Mouse (Mus musculus) midbrain, embryonic 10.5 days (tissue): Measurements from ENCODE around the gene Gm45618. TPM values are rescaled to one million over a fixed set of nuclear protein-coding genes. Genes with fewer than 3 reads are reported as not detected.
"Not testable (repeated sequence)": the region's sequence is repeated elsewhere in the genome, so short reads cannot be mapped to it uniquely, and the experiment has no call there.

ENCODE experiments used
- DNase-seq: peaks from one replicate; pipeline ENCODE4 v3.0.0-alpha.2; 2017; ENCODE audit warnings: low spot score
- H3K27ac ChIP-seq: fragments of 300-500 bp; sonication (generic); replicated peaks from 2 replicates; pipeline ENCODE4 v1.5.1; 2016; ENCODE audit warnings: mild to moderate bottlenecking
- H3K27me3 ChIP-seq: fragments of 300-500 bp; sonication (generic); 2 replicates; pipeline ENCODE4 v1.6.1; 2016; ENCODE audit warnings: low read depth, mild to moderate bottlenecking; ENCODE audit not compliant: poor library complexity, severe bottlenecking
- H3K36me3 ChIP-seq: fragments of 300-500 bp; sonication (generic); 2 replicates; pipeline ENCODE4 v1.6.1; 2016; ENCODE audit warnings: mild to moderate bottlenecking, moderate library complexity
- H3K4me1 ChIP-seq: fragments of 300-500 bp; sonication (generic); 2 replicates; pipeline ENCODE4 v1.6.1; 2016
- H3K4me3 ChIP-seq: fragments of 300-500 bp; sonication (generic); 2 replicates; pipeline ENCODE4 v1.5.1; 2016; ENCODE audit warnings: mild to moderate bottlenecking, moderate library complexity
- H3K9me3 ChIP-seq: fragments of 300-500 bp; sonication (generic); replicated peaks from 2 replicates; pipeline ENCODE4 v1.6.1; 2016; ENCODE audit warnings: mild to moderate bottlenecking
- WGBS: fragments of 180-500 bp; shearing (Covaris S2); methylation state at CpG from one replicate; pipeline ENCODE4 v1.1.7; 2016; 5-methylcytosine and 5-hydroxymethylcytosine counted together
- polyA plus RNA-seq: library from polyadenylated mRNA; unstranded; fragments of >200 nt; fragmentation: Nextera tagmentation; extraction: Ambion mirVana; gene quantifications from 2 replicates; pipeline ENCODE4 v1.2.1, GENCODE M21; 2016

Gene Gm45618
- polyA plus RNA-seq, 1 experiment from 2014 or later = not detected

GRCm38 (mm10) chr7:142135934-142136333, 15.4 kb upstream of the Gm45618 start, which contains the start of gene Gm39115:
Gene Gm39115, minus strand, starts transcription at chr7:142136034.
- not testable (repeated sequence) for H3K27ac ChIP-seq, H3K4me3 ChIP-seq, H3K4me1 ChIP-seq, H3K9me3 ChIP-seq, DNase-seq, H3K27me3 ChIP-seq, H3K36me3 ChIP-seq
- 54% methylated on average over 2 of the region's 2 CpGs for WGBS

DNA sequence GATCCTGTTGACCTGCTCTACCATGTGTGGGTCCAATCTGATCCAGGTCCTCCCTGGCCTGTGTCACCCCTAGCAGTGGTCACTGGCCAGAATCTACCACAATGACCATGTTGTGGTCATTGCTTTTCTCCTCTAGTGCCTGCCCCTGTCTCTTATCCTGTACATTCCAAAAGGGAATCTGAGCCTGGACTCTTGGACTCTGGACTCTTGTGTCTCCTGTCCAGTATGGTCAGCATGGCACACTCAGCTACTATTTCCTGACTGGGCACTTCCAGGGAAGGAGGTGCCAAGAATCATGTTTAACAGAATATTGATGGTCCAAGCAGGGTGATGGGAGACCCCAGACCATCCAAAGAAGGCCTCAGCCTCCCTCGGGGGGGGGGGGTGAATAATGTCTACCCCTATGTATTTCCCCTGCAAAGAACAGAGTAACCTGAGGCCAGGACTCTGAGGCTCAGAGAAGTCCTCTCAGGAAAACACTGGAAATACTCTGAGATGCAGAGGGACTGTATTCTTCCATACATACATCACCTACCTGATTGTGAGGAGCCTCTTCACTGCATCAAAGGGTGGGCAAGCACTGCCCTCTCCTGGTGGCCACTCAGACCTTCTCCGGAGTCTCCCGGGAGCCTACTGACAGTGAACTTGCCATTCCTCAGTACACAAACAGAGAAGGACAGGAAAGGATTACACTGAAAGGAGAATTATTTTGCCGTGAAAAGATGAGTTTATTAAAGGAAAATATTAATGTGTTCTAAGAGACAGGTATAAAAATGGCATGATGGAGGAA, 13.9 kb upstream of the Gm45618 start:
- no peaks in the 10 kb centered on the region for H3K27me3 ChIP-seq
- no peaks in the 10 kb centered on the region for H3K9me3 ChIP-seq
- no peaks in the 10 kb centered on the region for H3K36me3 ChIP-seq
- no peak overlapping the region for H3K4me3 ChIP-seq
- no peak for DNase-seq
- H3K4me1 ChIP-seq = no peaks in the 10 kb centered on the region
- WGBS = 65% methylated on average over 4 of the region's 4 CpGs
- H3K27ac ChIP-seq = no peak overlapping the region

DNA sequence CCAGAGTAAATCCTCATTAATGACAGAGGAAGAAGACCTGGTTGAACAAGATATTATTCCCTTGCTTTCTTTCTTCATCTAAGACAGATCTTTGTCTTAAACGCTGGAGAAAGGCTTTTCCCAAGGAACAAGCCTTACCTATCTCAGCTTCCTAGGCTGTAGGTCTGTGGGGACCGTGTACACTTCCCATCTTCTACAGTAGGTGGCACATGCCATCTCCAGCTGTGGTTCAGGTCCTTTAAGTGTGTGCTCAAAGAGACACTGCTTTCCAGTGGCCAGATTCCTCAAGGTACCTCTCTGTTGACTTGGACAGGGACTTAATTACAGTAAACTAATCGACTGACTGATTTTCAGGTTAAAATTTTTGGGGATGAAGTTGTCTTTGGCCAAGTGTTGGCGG, 8.3 kb upstream of the Gm45618 start:
- no peaks in the 10 kb centered on the region for H3K27me3 ChIP-seq

GRCm38 (mm10) chr7:142119632-142120031, 897 bp downstream of the Gm45618 start:
- Histone ChIP-seq H3K4me1 (no peaks in the 10 kb centered on the region), H3K9me3 (no peaks in the 10 kb centered on the region), H3K4me3 (no peak overlapping the region), H3K36me3 (no peaks in the 10 kb centered on the region), H3K27ac (no peak overlapping the region), H3K27me3 (no peaks in the 10 kb centered on the region)
- peak; percentile 15 for DNase-seq
- WGBS = 30% methylated on average over 5 of the region's 5 CpGs

More for the DNA sequence above, 8.3 kb upstream of the Gm45618 start:
- Histone ChIP-seq H3K27ac (no peak overlapping the region), H3K9me3 (no peaks in the 10 kb centered on the region), H3K4me1 (no peaks in the 10 kb centered on the region), H3K4me3 (no peak overlapping the region), H3K36me3 (no peaks in the 10 kb centered on the region)
- WGBS = 62% methylated on average over 4 of the region's 4 CpGs
- DNase-seq = no peak

DNA sequence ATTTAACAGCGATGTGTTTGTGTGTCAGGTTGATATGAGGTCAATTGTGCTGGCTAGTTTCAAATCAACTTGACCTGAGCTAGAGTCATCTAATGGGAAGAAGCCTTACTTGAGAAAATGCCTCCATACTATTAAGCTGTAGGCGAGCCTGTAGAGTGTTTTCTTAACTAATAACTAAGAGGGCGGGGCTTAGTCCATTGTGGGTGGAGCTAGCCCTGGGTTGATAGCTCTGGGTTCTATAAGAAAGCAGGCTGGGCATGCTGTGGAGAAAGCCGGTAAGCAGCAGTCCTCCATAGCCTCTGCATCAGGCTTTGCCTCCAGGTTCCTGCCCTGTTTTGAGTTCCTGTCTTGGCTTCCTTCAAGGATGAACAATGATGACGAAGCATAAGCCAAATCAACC, 15.8 kb downstream of the Gm45618 start:
- H3K27me3 ChIP-seq = no peaks in the 10 kb centered on the region
- H3K27ac ChIP-seq = no peak overlapping the region
- H3K36me3 ChIP-seq = no peaks in the 10 kb centered on the region
- 62% methylated on average over 5 of the region's 5 CpGs for WGBS
- H3K4me3 ChIP-seq = no peak overlapping the region
- H3K9me3 ChIP-seq = no peaks in the 10 kb centered on the region
- DNase-seq = no peak
- H3K4me1 ChIP-seq = peaks cover 10% of the 10 kb centered on the region; the same call in 1 of the 2 replicates

DNA sequence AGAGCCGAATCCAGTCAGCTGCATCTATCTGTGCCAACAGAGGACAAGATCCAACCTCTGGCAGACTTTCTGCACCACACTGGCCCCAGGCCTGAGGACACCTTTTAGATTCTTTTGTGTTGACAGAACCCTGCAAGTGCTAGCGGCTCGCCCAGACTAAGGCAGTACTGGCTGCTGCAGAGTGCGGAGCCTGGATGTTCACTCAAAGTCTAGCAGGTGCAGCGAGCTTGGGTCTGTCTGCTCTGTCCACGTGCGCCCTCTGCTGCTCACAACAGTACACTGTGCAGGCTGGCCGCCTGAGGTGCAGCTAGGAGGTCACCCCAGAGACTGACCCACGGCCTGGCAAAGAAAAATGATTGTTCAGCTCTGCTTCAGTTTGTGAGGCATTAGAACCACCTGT, 22.8 kb downstream of the Gm45618 start:
- Histone ChIP-seq H3K9me3 (no peaks in the 10 kb centered on the region), H3K4me1 (peaks cover 33% of the 10 kb centered on the region), H3K27ac (no peak overlapping the region), H3K27me3 (peaks cover 56% of the 10 kb centered on the region), H3K4me3 (no peak overlapping the region), H3K36me3 (no peaks in the 10 kb centered on the region)
- 12% methylated on average over 9 of the region's 9 CpGs for WGBS
- DNase-seq = peak; percentile 85

DNA sequence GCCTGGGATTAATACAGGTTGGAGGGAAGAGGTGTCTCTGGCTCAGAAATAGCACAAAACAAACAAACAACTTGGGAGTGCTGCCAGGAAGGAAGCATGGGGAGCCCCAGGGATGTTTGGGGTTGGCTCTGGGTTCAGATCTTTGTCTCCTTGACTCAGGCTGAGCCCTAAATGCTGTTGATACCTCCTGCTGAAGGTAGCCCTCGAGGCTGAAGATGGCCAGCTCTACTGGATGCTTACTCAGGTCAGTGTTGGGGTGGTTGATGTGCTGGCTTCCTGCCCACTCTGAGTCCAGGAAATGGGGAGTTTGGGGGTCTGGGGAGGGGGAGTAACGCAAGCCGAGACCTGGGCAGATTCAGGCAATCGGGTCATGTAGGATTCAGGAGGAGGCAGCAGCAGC, 23.8 kb downstream of the Gm45618 start:
- no peak for DNase-seq
- H3K4me1 ChIP-seq = peaks cover 44% of the 10 kb centered on the region
- no peak overlapping the region for H3K4me3 ChIP-seq
- no peaks in the 10 kb centered on the region for H3K36me3 ChIP-seq
- no peak overlapping the region for H3K27ac ChIP-seq
- WGBS = 72% methylated on average over 4 of the region's 4 CpGs
- no peaks in the 10 kb centered on the region for H3K9me3 ChIP-seq
- H3K27me3 ChIP-seq = peaks cover 67% of the 10 kb centered on the region

GRCm38 (mm10) chr7:142095183-142095931, 25.2 kb downstream of the Gm45618 start, which contains the start of gene Dusp8:
Gene Dusp8, minus strand, starts transcription at chr7:142095843.
- DNase-seq = peak; percentile 92
- Histone ChIP-seq H3K9me3 (no peaks in the 10 kb centered on the region), H3K36me3 (no peaks in the 10 kb centered on the region), H3K4me1 (peaks cover 57% of the 10 kb centered on the region), H3K27ac (peak within 1 kb of the TSS; percentile 89), H3K4me3 (peak within 1 kb of the TSS; percentile 88), H3K27me3 (peaks cover 80% of the 10 kb centered on the region)
- under 1% methylated on average over 63 of the region's 63 CpGs for WGBS

GRCm38 (mm10) chr7:142094301-142095143, 26.0 kb downstream of the Gm45618 start:
- Histone ChIP-seq H3K4me1 (peaks cover 65% of the 10 kb centered on the region), H3K9me3 (no peaks in the 10 kb centered on the region), H3K4me3 (peak overlapping the region; percentile 88), H3K27ac (peak overlapping the region; percentile 89), H3K36me3 (no peaks in the 10 kb centered on the region), H3K27me3 (peaks cover 89% of the 10 kb centered on the region)
- DNase-seq = peak; percentile 55
- 1% methylated on average over 80 of the region's 89 CpGs for WGBS

- H3K9me3 ChIP-seq = no peaks in the 10 kb centered on the region
- DNase-seq = no peak
- WGBS = 28% methylated on average over 6 of the region's 6 CpGs
- H3K36me3 ChIP-seq = no peaks in the 10 kb centered on the region
- peaks cover 91% of the 10 kb centered on the region for H3K27me3 ChIP-seq
- H3K4me1 ChIP-seq = peaks cover 73% of the 10 kb centered on the region
- H3K4me3 ChIP-seq = peak overlapping the region; percentile 88
- H3K27ac ChIP-seq = peak overlapping the region; percentile 89
Observed at GRCm38 (mm10) chr7:142093696-142094240, 26.8 kb downstream of the Gm45618 start.

DNA sequence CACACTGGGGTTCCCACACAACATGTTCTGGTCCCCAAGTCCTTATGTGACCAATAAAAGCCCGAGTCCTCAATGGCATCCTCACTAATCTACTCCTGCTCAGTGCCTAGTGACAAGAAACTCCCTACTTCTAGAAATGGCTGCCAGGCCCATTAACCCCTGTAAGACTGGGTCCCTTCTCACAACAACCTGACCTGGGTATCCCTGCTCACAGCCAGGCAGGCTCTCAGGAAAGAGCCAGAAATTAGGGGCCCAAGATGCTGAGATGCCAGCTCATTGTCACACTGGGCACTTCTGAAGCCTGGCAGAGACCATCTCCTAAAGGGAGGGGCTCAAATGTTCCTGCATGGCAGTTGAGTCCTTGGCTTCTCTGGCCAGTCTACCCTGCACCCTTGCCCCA, 27.5 kb downstream of the Gm45618 start:
- no peaks in the 10 kb centered on the region for H3K9me3 ChIP-seq
- H3K27me3 ChIP-seq = peaks cover 95% of the 10 kb centered on the region
- peaks cover 81% of the 10 kb centered on the region for H3K4me1 ChIP-seq
- peaks cover 4% of the 10 kb centered on the region; the same call in 1 of the 2 replicates for H3K36me3 ChIP-seq
- H3K4me3 ChIP-seq = peak overlapping the region; percentile 88; the same call in 1 of the 2 replicates
- no peak for DNase-seq
- 60% methylated on average over 1 of the region's 1 CpGs for WGBS
- no peak overlapping the region for H3K27ac ChIP-seq

- Histone ChIP-seq H3K4me1 (peaks cover 86% of the 10 kb centered on the region), H3K27me3 (peaks cover 92% of the 10 kb centered on the region), H3K27ac (peak overlapping the region; percentile 33), H3K36me3 (peaks cover 15% of the 10 kb centered on the region), H3K4me3 (peak overlapping the region; percentile 88; the same call in 1 of the 2 replicates), H3K9me3 (no peaks in the 10 kb centered on the region)
- WGBS = 8% methylated on average over 4 of the region's 4 CpGs
- DNase-seq = no peak
Observed at GRCm38 (mm10) chr7:142091848-142092247, 28.7 kb downstream of the Gm45618 start.
